Mouse (Mus musculus) megakaryocyte, adult 5-6 weeks (primary cell): ENCODE data around the gene Ltbr. TPM values are rescaled to one million over a fixed set of nuclear protein-coding genes. Genes with fewer than 3 reads are reported as not detected.
"Not testable (repeated sequence)": the region's sequence is repeated elsewhere in the genome, so short reads cannot be mapped to it uniquely, and the experiment has no call there.

Source experiments
- ATAC-seq: 2 replicates; pipeline ENCODE4 v1.8.0; 2016; ENCODE audit warnings: mild to moderate bottlenecking, inconsistent platforms; ENCODE audit not compliant: poor library complexity, severe bottlenecking
- total RNA-seq, 2 experiments: library from RNA; stranded (forward) in 1 of 2; stranded (reverse) in 1 of 2; fragments of 153-499, 151-499 nt in 1 of 2; fragments of 221-1000, 200-1000 nt in 1 of 2; gene quantifications; 2 replicates each; pipeline versions ENCODE4 v1.2.3 to v1.2.4; 2015 to 2017

The Ltbr gene
- total RNA-seq, 2 experiments from 2014 or later: 30.0 to 57.1 TPM

GRCm38 (mm10) chr6:125314746-125315145, 1.1 kb upstream of the Ltbr start:
- ATAC-seq: no peak

GRCm38 (mm10) chr6:125314231-125314563, 512 bp upstream of the Ltbr start:
- ATAC-seq: no peak

- no peak for ATAC-seq
Observed at GRCm38 (mm10) chr6:125312581-125313355, 917 bp downstream of the Ltbr start.

- no peak for ATAC-seq
Observed at GRCm38 (mm10) chr6:125312171-125312570, 1.5 kb downstream of the Ltbr start.

GRCm38 (mm10) chr6:125309406-125309805, 4.3 kb downstream of the Ltbr start:
- ATAC-seq: no peak

GRCm38 (mm10) chr6:125308921-125309320, 4.8 kb downstream of the Ltbr start:
- ATAC-seq: no peak

- no peak for ATAC-seq
Observed at GRCm38 (mm10) chr6:125307091-125307490, 6.6 kb downstream of the Ltbr start.

GRCm38 (mm10) chr6:125305465-125305864, 8.2 kb downstream of the Ltbr start:
- ATAC-seq: no peak

- ATAC-seq: not testable (repeated sequence)
Observed at GRCm38 (mm10) chr6:125304408-125304807, 9.3 kb downstream of the Ltbr start.

- ATAC-seq: no peak
Observed at GRCm38 (mm10) chr6:125303242-125303641, 10.4 kb downstream of the Ltbr start.

- no peak for ATAC-seq
Observed at GRCm38 (mm10) chr6:125302231-125302982, 11.3 kb downstream of the Ltbr start.

GRCm38 (mm10) chr6:125300982-125301381, 12.7 kb downstream of the Ltbr start:
- no peak for ATAC-seq

- no peak for ATAC-seq
Observed at GRCm38 (mm10) chr6:125297149-125297820, 16.4 kb downstream of the Ltbr start.

- ATAC-seq: 0 out of 2 replicates have a peak, but pooled peaks have one; percentile 49
Observed at GRCm38 (mm10) chr6:125294049-125294448, 19.6 kb downstream of the Ltbr start.

GRCm38 (mm10) chr6:125292256-125292655, 21.4 kb downstream of the Ltbr start:
- ATAC-seq: no peak

GRCm38 (mm10) chr6:125291329-125291728, 22.4 kb downstream of the Ltbr start:
- no peak for ATAC-seq

- no peak for ATAC-seq
Observed at GRCm38 (mm10) chr6:125288730-125289129, 25.0 kb downstream of the Ltbr start.

GRCm38 (mm10) chr6:125286944-125287343, 26.7 kb downstream of the Ltbr start:
- no peak for ATAC-seq

- ATAC-seq: no peak
Observed at GRCm38 (mm10) chr6:125285890-125286289, 27.8 kb downstream of the Ltbr start, which contains the start of gene Tuba3a. Gene Tuba3a, minus strand, starts transcription at chr6:125286042.

GRCm38 (mm10) chr6:125284751-125285150, 28.9 kb downstream of the Ltbr start:
- ATAC-seq: no peak

- ATAC-seq: no peak
Observed at GRCm38 (mm10) chr6:125284250-125284649, 29.4 kb downstream of the Ltbr start.
